Mouse (Mus musculus) limb, embryonic 14.5 days (tissue): ENCODE data around the gene Kif22. TPM values are rescaled to one million over a fixed set of nuclear protein-coding genes. Genes with fewer than 3 reads are reported as not detected.

ENCODE experiments used
- ATAC-seq: fragments of 200-750 bp; cut with Nextera tagmentation; 2 replicates; pipeline ENCODE4 v1.8.0; 2017; ENCODE audit warnings: low read depth, moderate number of reproducible peaks, moderate TSS enrichment; ENCODE audit not compliant: low FRiP score
- DNase-seq: peaks from one replicate; pipeline ENCODE4 v3.0.0-alpha.2; 2015; ENCODE audit warnings: low spot score
- H3K27ac ChIP-seq: fragments of 300-500 bp; sonication (generic); replicated peaks from 2 replicates; pipeline ENCODE4 v1.5.1; 2014; ENCODE audit warnings: low read depth, mild to moderate bottlenecking, low read length, moderate library complexity, mixed read lengths
- H3K27me3 ChIP-seq: fragments of 300-500 bp; sonication (generic); 2 replicates; pipeline ENCODE4 v1.6.1; 2014; ENCODE audit warnings: low read length, mixed read lengths; ENCODE audit not compliant: control insufficient read depth, insufficient read depth
- H3K36me3 ChIP-seq: fragments of 300-500 bp; sonication (generic); 2 replicates; pipeline ENCODE4 v1.6.1; 2014; ENCODE audit warnings: mild to moderate bottlenecking, low read length, moderate library complexity, mixed read lengths; ENCODE audit not compliant: control insufficient read depth, insufficient read depth
- H3K4me1 ChIP-seq: fragments of 300-500 bp; sonication (generic); 2 replicates; pipeline ENCODE4 v1.6.1; 2014; ENCODE audit warnings: antibody characterized with exemption, low read length, mixed read lengths; ENCODE audit not compliant: control insufficient read depth, insufficient read depth
- H3K4me2 ChIP-seq: fragments of 300-500 bp; sonication (generic); replicated peaks from 2 replicates; pipeline ENCODE4 v1.6.1; 2014; ENCODE audit warnings: low read depth, mild to moderate bottlenecking, low read length, moderate library complexity; ENCODE audit not compliant: severe bottlenecking
- H3K4me3 ChIP-seq: fragments of 300-500 bp; sonication (generic); replicated peaks from 2 replicates; pipeline ENCODE4 v1.5.1; 2014; ENCODE audit warnings: low read length
- H3K9ac ChIP-seq: fragments of 300-500 bp; sonication (generic); 2 replicates; pipeline ENCODE4 v1.6.1; 2014; ENCODE audit warnings: mild to moderate bottlenecking, low read depth, low read length, moderate library complexity; ENCODE audit not compliant: severe bottlenecking
- H3K9me3 ChIP-seq: fragments of 300-500 bp; sonication (generic); 2 replicates; pipeline ENCODE4 v1.6.1; 2016; ENCODE audit warnings: low read length; ENCODE audit not compliant: control insufficient read depth
- POLR2A ChIP-seq: fragments of 200-500 bp; IDR thresholded peaks from 2 replicates; pipeline ENCODE4 v1.8.0; 2012; ENCODE audit warnings: inconsistent platforms, mild to moderate bottlenecking, moderate library complexity, borderline replicate concordance; ENCODE audit not compliant: insufficient read depth, insufficient read length; ENCODE audit errors: extremely low read depth
- WGBS: fragments of 180-500 bp; shearing (Covaris S2); extraction: QIAGEN DNeasy Blood & Tissue Kit; methylation state at CpG from one replicate; pipeline ENCODE4 v1.1.7; 2014; 5-methylcytosine and 5-hydroxymethylcytosine counted together
- polyA plus RNA-seq, 2 experiments: library from polyadenylated mRNA; depleted of rRNA in 1 of 2; stranded (reverse) in 1 of 2; unstranded in 1 of 2; fragments of >200 nt; fragmentation: Nextera tagmentation in 1 of 2; extraction: Ambion mirVana in 1 of 2; gene quantifications; 2 replicates each; pipeline versions ENCODE4 v1.2.1 to v1.2.3; 2012 to 2014

The Kif22 gene
- polyA plus RNA-seq, 2 experiments: 68.4 to 87.2 TPM

GRCm38 (mm10) chr7:126988816-126989215 lies 53.5 kb downstream of the Kif22 start:
- ATAC-seq (no peak), DNase-seq (no peak)
- Histone ChIP-seq H3K9ac (no peak overlapping the region), H3K36me3 (no peaks in the 10 kb centered on the region), H3K4me2 (no peak overlapping the region), H3K27ac (no peak overlapping the region), H3K4me1 (no peaks in the 10 kb centered on the region), H3K9me3 (no peaks in the 10 kb centered on the region), H3K27me3 (no peaks in the 10 kb centered on the region), H3K4me3 (no peak overlapping the region)
- TF ChIP-seq POLR2A: no peak
- 62% methylated on average over 8 of the region's 8 CpGs for WGBS

GRCm38 (mm10) chr7:126986319-126986718 lies 56.0 kb downstream of the Kif22 start:
- no peak for TF ChIP-seq POLR2A
- Histone ChIP-seq H3K9me3 (no peaks in the 10 kb centered on the region), H3K4me2 (no peak overlapping the region), H3K4me1 (no peaks in the 10 kb centered on the region), H3K9ac (no peak overlapping the region), H3K36me3 (peaks cover 2% of the 10 kb centered on the region; the same call in 1 of the 2 replicates), H3K4me3 (no peak overlapping the region), H3K27ac (no peak overlapping the region), H3K27me3 (no peaks in the 10 kb centered on the region)
- 36% methylated on average over 9 of the region's 9 CpGs for WGBS
- DNase-seq (peak; percentile 7), ATAC-seq (no peak)

- TF ChIP-seq POLR2A: no peak
- no peak overlapping the region for H3K4me3 ChIP-seq
- peaks cover 15% of the 10 kb centered on the region for H3K36me3 ChIP-seq
- 24% methylated on average over 10 of the region's 10 CpGs for WGBS
- H3K9ac ChIP-seq: no peak overlapping the region
- H3K27me3 ChIP-seq: no peaks in the 10 kb centered on the region
- H3K4me1 ChIP-seq: no peaks in the 10 kb centered on the region
- no peak overlapping the region for H3K4me2 ChIP-seq
- H3K27ac ChIP-seq: no peak overlapping the region
- no peak for ATAC-seq
- no peak for DNase-seq
- H3K9me3 ChIP-seq: no peaks in the 10 kb centered on the region
Measured at GRCm38 (mm10) chr7:126984667-126985444, 57.4 kb downstream of the Kif22 start.

- H3K4me3 ChIP-seq: no peak overlapping the region
- no peak for ATAC-seq
- 77% methylated on average over 7 of the region's 7 CpGs for WGBS
- no peaks in the 10 kb centered on the region for H3K4me1 ChIP-seq
- no peak overlapping the region for H3K27ac ChIP-seq
- H3K27me3 ChIP-seq: no peaks in the 10 kb centered on the region
- no peak for TF ChIP-seq POLR2A
- no peak overlapping the region for H3K4me2 ChIP-seq
- peaks cover 31% of the 10 kb centered on the region for H3K36me3 ChIP-seq
- H3K9ac ChIP-seq: no peak overlapping the region
- DNase-seq: no peak
- no peaks in the 10 kb centered on the region for H3K9me3 ChIP-seq
Measured at GRCm38 (mm10) chr7:126983113-126983512, 59.2 kb downstream of the Kif22 start.

- DNase-seq (no peak), ATAC-seq (no peak)
- WGBS: 85% methylated on average over 4 of the region's 4 CpGs
- peaks cover 3% of the 10 kb centered on the region; the same call in 1 of the 2 replicates for H3K4me1 ChIP-seq
- H3K4me2 ChIP-seq: no peak overlapping the region
- no peaks in the 10 kb centered on the region for H3K9me3 ChIP-seq
- H3K27me3 ChIP-seq: no peaks in the 10 kb centered on the region
- TF ChIP-seq POLR2A: no peak
- H3K4me3 ChIP-seq: no peak overlapping the region
- H3K27ac ChIP-seq: no peak overlapping the region
- H3K9ac ChIP-seq: no peak overlapping the region
- H3K36me3 ChIP-seq: peaks cover 33% of the 10 kb centered on the region
Measured at GRCm38 (mm10) chr7:126982054-126982453, 60.2 kb downstream of the Kif22 start.
